Mouse (Mus musculus): ENCODE data around the gene Plek. TPM values are rescaled to one million over a fixed set of nuclear protein-coding genes. Genes with fewer than 3 reads are reported as not detected.
"Not testable (repeated sequence)": the region's sequence is repeated elsewhere in the genome, so short reads cannot be mapped to it uniquely, and the experiment has no call there.

Plek gene
- total and polyA plus RNA-seq, 2 experiments from 2014 or later: 3.3 to 4.0 TPM

GRCm38 (mm10) chr11:17012948-17013347 is 39.2 kb downstream of the Plek start:
- Histone ChIP-seq H3K36me3 (ENCODE audit: insufficient read depth, low read length) (no peaks in the 10 kb centered on the region), H3K27me3 (ENCODE audit: insufficient read depth, low read length) (no peaks in the 10 kb centered on the region), H3K4me3 (ENCODE audit: low read length) (no peak overlapping the region), H3K9ac (replicated peaks; ENCODE audit: low read length) (no peak overlapping the region), H3K9me3 (ENCODE audit: low read length) (no peaks in the 10 kb centered on the region), H3K27ac (no peak overlapping the region), H3K4me1 (ENCODE audit: insufficient read depth, low read length) (no peaks in the 10 kb centered on the region), H3K4me2 (ENCODE audit: low read depth, low read length) (no peak overlapping the region)
- ATAC-seq (no peak), DNase-seq (ENCODE audit: low spot score) (no peak)
- no peak for TF ChIP-seq CTCF (IDR thresholded peaks at IDR 0.05; ENCODE audit: low read depth)

- Histone ChIP-seq H3K36me3 (ENCODE audit: insufficient read depth, low read length) (no peaks in the 10 kb centered on the region), H3K27me3 (ENCODE audit: insufficient read depth, low read length) (no peaks in the 10 kb centered on the region), H3K9me3 (ENCODE audit: low read length) (no peaks in the 10 kb centered on the region), H3K4me1 (ENCODE audit: insufficient read depth, low read length) (no peaks in the 10 kb centered on the region), H3K4me2 (ENCODE audit: low read depth, low read length) (no peak overlapping the region), H3K4me3 (ENCODE audit: low read length) (no peak overlapping the region), H3K27ac (no peak overlapping the region), H3K9ac (replicated peaks; ENCODE audit: low read length) (no peak overlapping the region)
- no peak for TF ChIP-seq CTCF (IDR thresholded peaks at IDR 0.05; ENCODE audit: low read depth)
- DNase-seq (ENCODE audit: low spot score) (no peak), ATAC-seq (no peak)
- WGBS: 73% methylated on average over 7 of the region's 7 CpGs
Measured at GRCm38 (mm10) chr11:17008498-17008941, 43.7 kb downstream of the Plek start.

GRCm38 (mm10) chr11:17007517-17008173 is 44.5 kb downstream of the Plek start:
- DNase-seq (ENCODE audit: low spot score) (no peak), ATAC-seq (no peak)
- 92% methylated on average over 5 of the region's 5 CpGs for WGBS
- no peaks in the 10 kb centered on the region for H3K9me3 ChIP-seq (ENCODE audit: low read length)
- no peak overlapping the region for H3K4me2 ChIP-seq (ENCODE audit: low read depth, low read length)
- no peak for TF ChIP-seq CTCF (IDR thresholded peaks at IDR 0.05; ENCODE audit: low read depth)
- H3K4me3 ChIP-seq (ENCODE audit: low read length): no peak overlapping the region
- no peaks in the 10 kb centered on the region for H3K4me1 ChIP-seq (ENCODE audit: insufficient read depth, low read length)
- H3K9ac ChIP-seq (replicated peaks; ENCODE audit: low read length): no peak overlapping the region
- H3K36me3 ChIP-seq (ENCODE audit: insufficient read depth, low read length): no peaks in the 10 kb centered on the region
- no peaks in the 10 kb centered on the region for H3K27me3 ChIP-seq (ENCODE audit: insufficient read depth, low read length)
- no peak overlapping the region for H3K27ac ChIP-seq

GRCm38 (mm10) chr11:17006526-17006925 is 45.7 kb downstream of the Plek start:
- H3K27me3 ChIP-seq (ENCODE audit: insufficient read depth, low read length); H3K4me1 ChIP-seq (ENCODE audit: insufficient read depth, low read length); H3K36me3 ChIP-seq (ENCODE audit: insufficient read depth, low read length); H3K9me3 ChIP-seq (ENCODE audit: low read length); ATAC-seq; DNase-seq (ENCODE audit: low spot score); H3K27ac ChIP-seq; H3K4me2 ChIP-seq (ENCODE audit: low read depth, low read length); H3K4me3 ChIP-seq (ENCODE audit: low read length); H3K9ac ChIP-seq (replicated peaks; ENCODE audit: low read length): not testable (repeated sequence)
- WGBS: 86% methylated on average over 2 of the region's 3 CpGs

GRCm38 (mm10) chr11:17004899-17005846 is 47.0 kb downstream of the Plek start:
- 81% methylated on average over 4 of the region's 4 CpGs for WGBS
- Histone ChIP-seq H3K4me3 (ENCODE audit: low read length) (no peak overlapping the region), H3K27me3 (ENCODE audit: insufficient read depth, low read length) (no peaks in the 10 kb centered on the region), H3K9ac (replicated peaks; ENCODE audit: low read length) (no peak overlapping the region), H3K9me3 (ENCODE audit: low read length) (no peaks in the 10 kb centered on the region), H3K4me1 (ENCODE audit: insufficient read depth, low read length) (no peaks in the 10 kb centered on the region), H3K27ac (no peak overlapping the region), H3K4me2 (ENCODE audit: low read depth, low read length) (no peak overlapping the region), H3K36me3 (ENCODE audit: insufficient read depth, low read length) (no peaks in the 10 kb centered on the region)
- no peak for TF ChIP-seq CTCF (IDR thresholded peaks at IDR 0.05; ENCODE audit: low read depth)
- ATAC-seq (no peak), DNase-seq (ENCODE audit: low spot score) (no peak)

GRCm38 (mm10) chr11:17003757-17004156 is 48.4 kb downstream of the Plek start:
- H3K4me2 ChIP-seq (ENCODE audit: low read depth, low read length): no peak overlapping the region
- ATAC-seq (no peak), DNase-seq (ENCODE audit: low spot score) (no peak)
- no peaks in the 10 kb centered on the region for H3K4me1 ChIP-seq (ENCODE audit: insufficient read depth, low read length)
- H3K9ac ChIP-seq (replicated peaks; ENCODE audit: low read length): no peak overlapping the region
- H3K36me3 ChIP-seq (ENCODE audit: insufficient read depth, low read length): no peaks in the 10 kb centered on the region
- H3K4me3 ChIP-seq (ENCODE audit: low read length): no peak overlapping the region
- no peaks in the 10 kb centered on the region for H3K9me3 ChIP-seq (ENCODE audit: low read length)
- no peak overlapping the region for H3K27ac ChIP-seq
- TF ChIP-seq CTCF (IDR thresholded peaks at IDR 0.05; ENCODE audit: low read depth): no peak
- WGBS: 80% methylated on average over 3 of the region's 3 CpGs
- H3K27me3 ChIP-seq (ENCODE audit: insufficient read depth, low read length): no peaks in the 10 kb centered on the region
